Comparison of ENCODE assay signal across 8 mouse cellular contexts in genomic region chr1:55028512-55029249, GRCm38 (mm10). TPM values are rescaled to one million over a fixed set of nuclear protein-coding genes. Genes with fewer than 3 reads are reported as not detected.
DNase-seq lines count a peak whose midpoint lies in the region; ATAC-seq and TF ChIP-seq lines count a peak whose summit lies in the region.

No protein-coding gene starts in this region.

- no peaks in the 10 kb centered on the region for H3K36me3 ChIP-seq in stomach, embryonic 16.5 days (ENCODE audit: control insufficient read depth, insufficient read depth, low read length)
- H3K36me3 ChIP-seq in stomach, postnatal 0 days (ENCODE audit: control insufficient read depth, insufficient read depth, low read length): no peaks in the 10 kb centered on the region
- H3K36me3 ChIP-seq in heart, postnatal 0 days (replicated peaks; ENCODE audit: control insufficient read depth, insufficient read depth, low read length): no peaks in the 10 kb centered on the region
- H3K36me3 ChIP-seq in megakaryocyte, embryonic 14.5 days (replicated peaks; ENCODE audit: low read length): no peaks in the 10 kb centered on the region

- ATAC-seq in stomach, embryonic 16.5 days (ENCODE audit: insufficient read depth, low FRiP score): no peak
- no peak for ATAC-seq in stomach, postnatal 0 days (ENCODE audit: low FRiP score, low TSS enrichment)
- no peak for ATAC-seq in heart, postnatal 0 days (ENCODE audit: insufficient read depth, low read depth)

- peaks cover 6% of the 10 kb centered on the region; the same call in 1 of the 2 replicates for H3K4me1 ChIP-seq in stomach, embryonic 16.5 days (ENCODE audit: control insufficient read depth, insufficient read depth, low read length)
- H3K4me1 ChIP-seq in stomach, postnatal 0 days (replicated peaks; ENCODE audit: control insufficient read depth, insufficient read depth): no peaks in the 10 kb centered on the region
- peaks cover 12% of the 10 kb centered on the region for H3K4me1 ChIP-seq in heart, postnatal 0 days (ENCODE audit: control insufficient read depth, insufficient read depth)
- H3K4me1 ChIP-seq in megakaryocyte, embryonic 14.5 days: peaks cover 62% of the 10 kb centered on the region
- no peaks in the 10 kb centered on the region for H3K4me1 ChIP-seq in cerebellum, adult 2 months (ENCODE audit: control insufficient read depth, insufficient read depth, low read length)

- no peak overlapping the region for H3K27ac ChIP-seq in stomach, embryonic 16.5 days (ENCODE audit: low read length)
- H3K27ac ChIP-seq in stomach, postnatal 0 days (replicated peaks): no peak overlapping the region
- peak overlapping the region; percentile 60 for H3K27ac ChIP-seq in heart, postnatal 0 days (ENCODE audit: low read depth)
- no peak overlapping the region for H3K27ac ChIP-seq in cerebellum, adult 2 months (ENCODE audit: insufficient read depth, low read length)

- no peak for TF ChIP-seq POLR2A in cerebellum, adult 2 months (IDR thresholded peaks at IDR 0.05; ENCODE audit: borderline replicate concordance, insufficient read depth, low read length)

- 0 out of 2 replicates have a peak overlapping the region, but pooled peaks have one; percentile 20 for H3K4me2 ChIP-seq in stomach, embryonic 16.5 days (ENCODE audit: low read depth, low read length)
- H3K4me2 ChIP-seq in stomach, postnatal 0 days (replicated peaks; ENCODE audit: low read depth): no peak overlapping the region
- peak overlapping the region; percentile 49 for H3K4me2 ChIP-seq in heart, postnatal 0 days (ENCODE audit: low read depth, low read length)

- no peak for TF ChIP-seq CTCF in stomach, postnatal 0 days (IDR thresholded peaks at IDR 0.05; ENCODE audit: low read depth)
- no peak for TF ChIP-seq CTCF in heart, postnatal 0 days (IDR thresholded peaks at IDR 0.05; ENCODE audit: low read depth)
- TF ChIP-seq CTCF in cerebellum, adult 2 months (IDR thresholded peaks at IDR 0.05; ENCODE audit: borderline replicate concordance, insufficient read depth, low read depth, low read length): no peak

- intact Hi-C loops in left cerebral cortex, postnatal 10 days (cut with DNase I): no loop called here

- no peak overlapping the region for H3K9ac ChIP-seq in stomach, embryonic 16.5 days (ENCODE audit: low read length)
- H3K9ac ChIP-seq in stomach, postnatal 0 days (ENCODE audit: low read length): no peak overlapping the region
- H3K9ac ChIP-seq in heart, postnatal 0 days (replicated peaks; ENCODE audit: low read depth, low read length): no peak overlapping the region

- no peak for DNase-seq in stomach, postnatal 0 days (ENCODE audit: low spot score)
- DNase-seq in heart, postnatal 0 days (ENCODE audit: low spot score): no peak
- DNase-seq in left cerebral cortex, postnatal 10 days (ENCODE audit: extremely low spot score in 1 of 2, low spot score in 2 of 2): no peak
- DNase-seq in cerebellum, adult 2 months: no peak
- no peak for DNase-seq in left cerebral cortex, adult 18-20 months (ENCODE audit: low spot score in 2 of 2)
- no peak for DNase-seq in embryo, embryonic 9.5 days (ENCODE audit: extremely low spot score)

- no peak for TF ChIP-seq EP300 in stomach, postnatal 0 days (optimal IDR thresholded peaks at IDR 0.05)
- TF ChIP-seq EP300 in heart, postnatal 0 days (IDR thresholded peaks at IDR 0.05; ENCODE audit: low read depth): no peak

- H3K27me3 ChIP-seq in stomach, embryonic 16.5 days (ENCODE audit: control insufficient read depth, insufficient read depth, low read length): no peaks in the 10 kb centered on the region
- no peaks in the 10 kb centered on the region for H3K27me3 ChIP-seq in stomach, postnatal 0 days (ENCODE audit: control insufficient read depth, insufficient read depth, low read length)
- no peaks in the 10 kb centered on the region for H3K27me3 ChIP-seq in heart, postnatal 0 days (ENCODE audit: control insufficient read depth, insufficient read depth, low read length)
- H3K27me3 ChIP-seq in megakaryocyte, embryonic 14.5 days (replicated peaks): no peaks in the 10 kb centered on the region
- H3K27me3 ChIP-seq in cerebellum, adult 2 months (ENCODE audit: control insufficient read depth, insufficient read depth, low read length): no peaks in the 10 kb centered on the region

- H3K4me3 ChIP-seq in stomach, embryonic 16.5 days (replicated peaks; ENCODE audit: low read length): no peak overlapping the region
- H3K4me3 ChIP-seq in stomach, postnatal 0 days (ENCODE audit: low read depth, low read length): no peak overlapping the region
- H3K4me3 ChIP-seq in heart, postnatal 0 days (ENCODE audit: low read depth, low read length): peak overlapping the region; percentile 26; the same call in 1 of the 2 replicates
- H3K4me3 ChIP-seq in megakaryocyte, embryonic 14.5 days (replicated peaks): peak overlapping the region; percentile 96
- H3K4me3 ChIP-seq in cerebellum, adult 2 months (replicated peaks; ENCODE audit: insufficient read depth, low read depth, low read length): no peak overlapping the region

- no peaks in the 10 kb centered on the region for H3K9me3 ChIP-seq in stomach, embryonic 16.5 days (replicated peaks; ENCODE audit: control insufficient read depth, low read length)
- H3K9me3 ChIP-seq in stomach, postnatal 0 days (ENCODE audit: control insufficient read depth, low read length): no peaks in the 10 kb centered on the region
- no peaks in the 10 kb centered on the region for H3K9me3 ChIP-seq in heart, postnatal 0 days (replicated peaks; ENCODE audit: control insufficient read depth, low read length)
- no peaks in the 10 kb centered on the region for H3K9me3 ChIP-seq in megakaryocyte, embryonic 14.5 days

- 83% methylated on average over 11 of the region's 11 CpGs for WGBS in stomach, embryonic 16.5 days
- 80% methylated on average over 11 of the region's 11 CpGs for WGBS in stomach, postnatal 0 days
- WGBS in heart, postnatal 0 days: 56% methylated on average over 11 of the region's 11 CpGs
- WGBS in cerebellum, adult 2 months: 90% methylated on average over 11 of the region's 11 CpGs

RNA-seq across cellular contexts. Expression of gene Sf3b1, which starts 1.4 kb away (rescaled TPM):
- 263 and 270 TPM in 2 replicates for polyA plus RNA-seq in stomach, embryonic 16.5 days (2015; fragmentation: Nextera tagmentation; extraction: Ambion mirVana)
- polyA plus RNA-seq in stomach, postnatal 0 days (2015; fragmentation: Nextera tagmentation; extraction: Ambion mirVana): 153 TPM in 2 replicates
- total RNA-seq in heart, postnatal 0 days (2014; rRNA removed; ENCODE audit: low replicate concordance): 118 and 119 TPM in 2 replicates
- polyA plus RNA-seq in heart, postnatal 0 days (2015; fragmentation: Nextera tagmentation; extraction: Ambion mirVana): 172 and 173 TPM in 2 replicates
- 0.52 and 5.0 TPM in 2 replicates for polyA plus RNA-seq in megakaryocyte, embryonic 14.5 days (2012; ENCODE audit: insufficient read depth, low replicate concordance)
- 100 to 1,000 TPM; 157 to 174 TPM for total RNA-seq in left cerebral cortex, postnatal 10 days (2021)
- polyA plus RNA-seq in cerebellum, adult 2 months (2012; rRNA removed): 161 and 168 TPM in 2 replicates
- 100 to 1,000 TPM; 141 to 148 TPM for total RNA-seq in left cerebral cortex, adult 18-20 months (2021)

RNA-seq across cellular contexts. Expression of gene Coq10b, which starts 23.9 kb away (rescaled TPM):
- polyA plus RNA-seq in stomach, embryonic 16.5 days (2015; fragmentation: Nextera tagmentation; extraction: Ambion mirVana): 22.0 and 24.4 TPM in 2 replicates
- polyA plus RNA-seq in stomach, postnatal 0 days (2015; fragmentation: Nextera tagmentation; extraction: Ambion mirVana): 31.4 and 36.2 TPM in 2 replicates
- total RNA-seq in heart, postnatal 0 days (2014; rRNA removed; ENCODE audit: low replicate concordance): 11.5 and 12.1 TPM in 2 replicates
- 28.9 and 32.2 TPM in 2 replicates for polyA plus RNA-seq in heart, postnatal 0 days (2015; fragmentation: Nextera tagmentation; extraction: Ambion mirVana)
- 0.99 and 9.1 TPM in 2 replicates for polyA plus RNA-seq in megakaryocyte, embryonic 14.5 days (2012; ENCODE audit: insufficient read depth, low replicate concordance)
- total RNA-seq in left cerebral cortex, postnatal 10 days (2021): 10 to 100 TPM; 24.4 to 25.6 TPM
- polyA plus RNA-seq in cerebellum, adult 2 months (2012; rRNA removed): 27.5 and 30.8 TPM in 2 replicates
- total RNA-seq in left cerebral cortex, adult 18-20 months (2021): 10 to 100 TPM; 32.2 to 34.1 TPM

RNA-seq across cellular contexts. Expression of gene Hspe1, which starts 59.3 kb away (rescaled TPM):
- 364 and 480 TPM in 2 replicates for polyA plus RNA-seq in stomach, embryonic 16.5 days (2015; fragmentation: Nextera tagmentation; extraction: Ambion mirVana)
- polyA plus RNA-seq in stomach, postnatal 0 days (2015; fragmentation: Nextera tagmentation; extraction: Ambion mirVana): 295 and 324 TPM in 2 replicates
- total RNA-seq in heart, postnatal 0 days (2014; rRNA removed; ENCODE audit: low replicate concordance): 89.3 and 108 TPM in 2 replicates
- 350 and 362 TPM in 2 replicates for polyA plus RNA-seq in heart, postnatal 0 days (2015; fragmentation: Nextera tagmentation; extraction: Ambion mirVana)
- 21.9 and 66.1 TPM in 2 replicates for polyA plus RNA-seq in megakaryocyte, embryonic 14.5 days (2012; ENCODE audit: insufficient read depth, low replicate concordance)
- 10 to 100 TPM; 92.6 to 97.8 TPM for total RNA-seq in left cerebral cortex, postnatal 10 days (2021)
- 156 and 173 TPM in 2 replicates for polyA plus RNA-seq in cerebellum, adult 2 months (2012; rRNA removed)
- 10 to 100 TPM; 88.8 to 95.2 TPM for total RNA-seq in left cerebral cortex, adult 18-20 months (2021)

RNA-seq across cellular contexts. Expression of gene Hspd1, which starts 59.4 kb away (rescaled TPM):
- 382 and 410 TPM in 2 replicates for polyA plus RNA-seq in stomach, embryonic 16.5 days (2015; fragmentation: Nextera tagmentation; extraction: Ambion mirVana)
- 154 and 166 TPM in 2 replicates for polyA plus RNA-seq in stomach, postnatal 0 days (2015; fragmentation: Nextera tagmentation; extraction: Ambion mirVana)
- 114 and 139 TPM in 2 replicates for total RNA-seq in heart, postnatal 0 days (2014; rRNA removed; ENCODE audit: low replicate concordance)
- polyA plus RNA-seq in heart, postnatal 0 days (2015; fragmentation: Nextera tagmentation; extraction: Ambion mirVana): 394 and 397 TPM in 2 replicates
- 11.8 and 31.5 TPM in 2 replicates for polyA plus RNA-seq in megakaryocyte, embryonic 14.5 days (2012; ENCODE audit: insufficient read depth, low replicate concordance)
- total RNA-seq in left cerebral cortex, postnatal 10 days (2021): 100 to 1,000 TPM; 190 to 198 TPM
- 116 and 118 TPM in 2 replicates for polyA plus RNA-seq in cerebellum, adult 2 months (2012; rRNA removed)
- total RNA-seq in left cerebral cortex, adult 18-20 months (2021): 100 to 1,000 TPM; 163 to 173 TPM

Comparison
In these comparisons a context has a peak if more than half of its experiments do, and no peak if none do; other contexts are left out.
1. H3K4me3 ChIP-seq: peak in heart, postnatal 0 days (single experiment) and megakaryocyte, embryonic 14.5 days (single experiment); none in stomach, embryonic 16.5 days (single experiment), stomach, postnatal 0 days (single experiment) and cerebellum, adult 2 months (single experiment).
2. RNA of gene Sf3b1, which starts 1.4 kb away (polyA plus RNA-seq): 263 to 270 TPM in stomach, embryonic 16.5 days, 172 to 173 TPM in heart, postnatal 0 days, 161 to 168 TPM in cerebellum, adult 2 months and 153 TPM in stomach, postnatal 0 days; 0.52 to 5.0 TPM in megakaryocyte, embryonic 14.5 days; every median in the first group is over 10 times any median in the second.